17 mouse cellular contexts compared by ENCODE assay signal in genomic region chr9:107538711-107539110, GRCm38 (mm10). TPM values are rescaled to one million over a fixed set of nuclear protein-coding genes. Genes with fewer than 3 reads are reported as not detected.
"Had no signal": no experiment of that assay in that cellular context is flagged by ENCODE, and none has a peak within 500 bp of the region (broad histone marks: within the 10 kb centered on the region; RNA-seq: fewer than 3 reads in every experiment).

No protein-coding gene starts in this region.

- H3K27ac ChIP-seq: neural tube, embryonic 13.5 days; neural tube, embryonic 15.5 days; stomach, embryonic 15.5 days; stomach, postnatal 0 days had no signal

- DNase-seq: retina, postnatal 1 day; right cerebral cortex, adult 18-20 months; right cerebral cortex, postnatal 14 days; right cerebral cortex, postnatal 25 days; right cerebral cortex, postnatal 4 days; spleen, adult 18-20 months; thymus, adult 18-20 months; thymus, adult 2 months; thymus, postnatal 14 days; thymus, postnatal 25 days; thymus, postnatal 36 days; thymus, postnatal 4 days had no signal

- H3K4me3 ChIP-seq: neural tube, embryonic 13.5 days; neural tube, embryonic 15.5 days; stomach, embryonic 15.5 days had no signal

RNA-seq across cellular contexts. Expression of gene Zmynd10, which starts 8.4 kb away (rescaled TPM):
- total RNA-seq: neutrophil, adult 5-6 weeks had no signal
